In genomic region chr2:127683687-127684331, GRCm38 (mm10) we compare ENCODE assay signal across 8 mouse cellular contexts. TPM values are rescaled to one million over a fixed set of nuclear protein-coding genes. Genes with fewer than 3 reads are reported as not detected.
DNase-seq lines count a peak whose midpoint lies in the region; ATAC-seq and TF ChIP-seq lines count a peak whose summit lies in the region.

No protein-coding gene starts in this region.

- peak; percentile 87 for DNase-seq in 416B (ENCODE audit: low read depth)
- DNase-seq in adrenal gland, postnatal 14 days, result peak; percentile 84
- DNase-seq in heart, adult 8-10 months (ENCODE audit: low spot score), result peak; percentile 39
- DNase-seq in limb, embryonic 14.5 days (ENCODE audit: low spot score), result peak; percentile 80
- DNase-seq in neural tube, embryonic 11.5 days (ENCODE audit: low spot score), result peak; percentile 68
- DNase-seq in thymus, adult 18-20 months, result peak; percentile 14 to 15

- H3K4me3 ChIP-seq in embryonic facial prominence, embryonic 12.5 days, result no peak overlapping the region
- H3K4me3 ChIP-seq in kidney, embryonic 16.5 days (ENCODE audit: low read length), result no peak overlapping the region
- no peak overlapping the region for H3K4me3 ChIP-seq in limb, embryonic 14.5 days (replicated peaks; ENCODE audit: low read length)
- no peak overlapping the region for H3K4me3 ChIP-seq in neural tube, embryonic 11.5 days (ENCODE audit: low read depth, low read length)

- no peaks in the 10 kb centered on the region for H3K9me3 ChIP-seq in embryonic facial prominence, embryonic 12.5 days
- no peaks in the 10 kb centered on the region for H3K9me3 ChIP-seq in kidney, embryonic 16.5 days (ENCODE audit: low read length)
- no peaks in the 10 kb centered on the region for H3K9me3 ChIP-seq in limb, embryonic 14.5 days (ENCODE audit: control insufficient read depth, low read length)
- no peaks in the 10 kb centered on the region for H3K9me3 ChIP-seq in neural tube, embryonic 11.5 days (ENCODE audit: control insufficient read depth, low read length)

- WGBS in embryonic facial prominence, embryonic 12.5 days, result 38% methylated on average over 12 of the region's 12 CpGs
- 39% methylated on average over 12 of the region's 12 CpGs for WGBS in kidney, embryonic 16.5 days
- WGBS in limb, embryonic 14.5 days, result 40% methylated on average over 12 of the region's 12 CpGs
- WGBS in neural tube, embryonic 11.5 days, result 40% methylated on average over 12 of the region's 12 CpGs

- no peak overlapping the region for H3K27ac ChIP-seq in embryonic facial prominence, embryonic 12.5 days
- no peak overlapping the region for H3K27ac ChIP-seq in kidney, embryonic 16.5 days (ENCODE audit: low read length)
- H3K27ac ChIP-seq in limb, embryonic 14.5 days (replicated peaks; ENCODE audit: low read depth, low read length), result no peak overlapping the region
- H3K27ac ChIP-seq in neural tube, embryonic 11.5 days (ENCODE audit: low read depth, low read length), result no peak overlapping the region

- no peaks in the 10 kb centered on the region for H3K4me1 ChIP-seq in embryonic facial prominence, embryonic 12.5 days
- no peaks in the 10 kb centered on the region for H3K4me1 ChIP-seq in kidney, embryonic 16.5 days (ENCODE audit: insufficient read depth, low read length)
- H3K4me1 ChIP-seq in limb, embryonic 14.5 days (ENCODE audit: control insufficient read depth, insufficient read depth, low read length), result no peaks in the 10 kb centered on the region
- H3K4me1 ChIP-seq in neural tube, embryonic 11.5 days (ENCODE audit: control insufficient read depth, insufficient read depth, low read length), result no peaks in the 10 kb centered on the region

- no peaks in the 10 kb centered on the region for H3K36me3 ChIP-seq in embryonic facial prominence, embryonic 12.5 days
- no peaks in the 10 kb centered on the region for H3K36me3 ChIP-seq in kidney, embryonic 16.5 days (ENCODE audit: insufficient read depth, low read length)
- H3K36me3 ChIP-seq in limb, embryonic 14.5 days (ENCODE audit: control insufficient read depth, insufficient read depth, low read length), result no peaks in the 10 kb centered on the region
- H3K36me3 ChIP-seq in neural tube, embryonic 11.5 days (ENCODE audit: control insufficient read depth, insufficient read depth, low read length), result no peaks in the 10 kb centered on the region

- 0 out of 2 replicates have a peak, but pooled peaks have one; percentile 35 for ATAC-seq in embryonic facial prominence, embryonic 12.5 days (ENCODE audit: insufficient number of reproducible peaks, insufficient read depth, low FRiP score, low TSS enrichment)
- ATAC-seq in kidney, embryonic 16.5 days (ENCODE audit: low FRiP score, low TSS enrichment), result peak; percentile 89
- ATAC-seq in limb, embryonic 14.5 days (ENCODE audit: low FRiP score, low read depth), result peak; percentile 76
- ATAC-seq in neural tube, embryonic 11.5 days (ENCODE audit: insufficient read depth, low FRiP score, low TSS enrichment), result peak; percentile 72; the same call in 1 of the 2 replicates

- no peak overlapping the region for H3K4me2 ChIP-seq in embryonic facial prominence, embryonic 12.5 days (replicated peaks)
- H3K4me2 ChIP-seq in kidney, embryonic 16.5 days (replicated peaks; ENCODE audit: low read depth, low read length), result no peak overlapping the region
- H3K4me2 ChIP-seq in limb, embryonic 14.5 days (replicated peaks; ENCODE audit: low read depth, low read length, severe bottlenecking), result no peak overlapping the region
- H3K4me2 ChIP-seq in neural tube, embryonic 11.5 days (ENCODE audit: low read depth), result no peak overlapping the region

- TF ChIP-seq POLR2A in limb, embryonic 14.5 days (IDR thresholded peaks at IDR 0.05; ENCODE audit: borderline replicate concordance, extremely low read depth, insufficient read depth, insufficient read length), result no peak

- H3K27me3 ChIP-seq in embryonic facial prominence, embryonic 12.5 days, result 0 out of 2 replicates have a peak, but pooled peaks cover 5% of the 10 kb centered on the region
- H3K27me3 ChIP-seq in kidney, embryonic 16.5 days (ENCODE audit: insufficient read depth, low read length), result no peaks in the 10 kb centered on the region
- no peaks in the 10 kb centered on the region for H3K27me3 ChIP-seq in limb, embryonic 14.5 days (ENCODE audit: control insufficient read depth, insufficient read depth, low read length)
- H3K27me3 ChIP-seq in neural tube, embryonic 11.5 days (ENCODE audit: control insufficient read depth, insufficient read depth, low read length), result no peaks in the 10 kb centered on the region

- H3K9ac ChIP-seq in embryonic facial prominence, embryonic 12.5 days, result no peak overlapping the region
- H3K9ac ChIP-seq in kidney, embryonic 16.5 days (replicated peaks; ENCODE audit: low read length), result no peak overlapping the region
- H3K9ac ChIP-seq in limb, embryonic 14.5 days (ENCODE audit: low read depth, low read length, severe bottlenecking), result no peak overlapping the region
- H3K9ac ChIP-seq in neural tube, embryonic 11.5 days (ENCODE audit: low read length), result no peak overlapping the region

RNA-seq across cellular contexts. Expression of gene Mal, which starts 27.3 kb away (rescaled TPM):
- total RNA-seq in adrenal gland, postnatal 14 days (2021), result 5.9 and 6.0 TPM in 2 replicates
- polyA plus RNA-seq in embryonic facial prominence, embryonic 12.5 days (2016; fragmentation: Nextera tagmentation; extraction: Ambion mirVana), result 0.43 and 0.62 TPM in 2 replicates
- total RNA-seq in heart, adult 8-10 months (2022), result 10 to 100 TPM; 12.9 to 25.1 (median 18.7) TPM
- polyA plus RNA-seq in kidney, embryonic 16.5 days (2015; fragmentation: Nextera tagmentation; extraction: Ambion mirVana), result 59.5 and 59.7 TPM in 2 replicates
- 1.1 and 2.5 TPM in 2 replicates for polyA plus RNA-seq in limb, embryonic 14.5 days (2012; rRNA removed)
- 6.9 and 12.5 TPM in 2 replicates for polyA plus RNA-seq in limb, embryonic 14.5 days (2014; fragmentation: Nextera tagmentation; extraction: Ambion mirVana)
- 1.1 and 1.2 TPM in 2 replicates for polyA plus RNA-seq in neural tube, embryonic 11.5 days (2014; fragmentation: Nextera tagmentation; extraction: Ambion mirVana)

RNA-seq across cellular contexts. Expression of gene Mall, which starts 45.9 kb away (rescaled TPM):
- total RNA-seq in adrenal gland, postnatal 14 days (2021), result 2.2 and 2.5 TPM in 2 replicates
- polyA plus RNA-seq in embryonic facial prominence, embryonic 12.5 days (2016; fragmentation: Nextera tagmentation; extraction: Ambion mirVana), result 2.0 and 2.4 TPM in 2 replicates
- total RNA-seq in heart, adult 8-10 months (2022), result 1 to 10 TPM; 3.4 to 8.7 (median 6.4) TPM
- 2.6 and 3.5 TPM in 2 replicates for polyA plus RNA-seq in kidney, embryonic 16.5 days (2015; fragmentation: Nextera tagmentation; extraction: Ambion mirVana)
- polyA plus RNA-seq in limb, embryonic 14.5 days (2012; rRNA removed), result 16.5 and 16.8 TPM in 2 replicates
- polyA plus RNA-seq in limb, embryonic 14.5 days (2014; fragmentation: Nextera tagmentation; extraction: Ambion mirVana), result 26.4 and 30.4 TPM in 2 replicates
- 2.0 and 2.2 TPM in 2 replicates for polyA plus RNA-seq in neural tube, embryonic 11.5 days (2014; fragmentation: Nextera tagmentation; extraction: Ambion mirVana)

Comparison
In these comparisons a context has a peak if more than half of its experiments do, and no peak if none do; other contexts are left out.
1. DNase-seq: peak in every context shown above with its lines; median percentile 87 in 416B; 84 in adrenal gland, postnatal 14 days; 80 in limb, embryonic 14.5 days; 68 in neural tube, embryonic 11.5 days; 39 in heart, adult 8-10 months; 14 in thymus, adult 18-20 months.
2. ATAC-seq: peak in every context shown above with its lines; median percentile 89 in kidney, embryonic 16.5 days; 76 in limb, embryonic 14.5 days; 72 in neural tube, embryonic 11.5 days; 35 in embryonic facial prominence, embryonic 12.5 days.